Mouse (Mus musculus): ENCODE results near the gene Bak1. TPM values are rescaled to one million over a fixed set of nuclear protein-coding genes. Genes with fewer than 3 reads are reported as not detected.
"Not testable (repeated sequence)": the region's sequence is repeated elsewhere in the genome, so short reads cannot be mapped to it uniquely, and the experiment has no call there.

Bak1 gene
- polyA plus RNA-seq, 1 experiment, result 113 TPM

- H3K36me3 ChIP-seq (ENCODE audit: control insufficient read depth, insufficient read depth), result peaks cover 21% of the 10 kb centered on the region
- no peak for TF ChIP-seq CEBPB (IDR thresholded peaks at IDR 0.05; ENCODE audit: insufficient read depth, poor library complexity, severe bottlenecking)
- no peak for TF ChIP-seq MYOD1 (IDR thresholded peaks at IDR 0.05; ENCODE audit: control insufficient read depth in 1 of 3, insufficient read length in 2 of 3, low read depth in 2 of 3)
- no peak for TF ChIP-seq TCF3 (IDR thresholded peaks at IDR 0.05; ENCODE audit: insufficient read length, low read depth)
- TF ChIP-seq REST (IDR thresholded peaks at IDR 0.05; ENCODE audit: insufficient read depth, insufficient read length), result no peak
- TF ChIP-seq SRF (IDR thresholded peaks at IDR 0.05; ENCODE audit: control insufficient read depth, insufficient read length, low read depth), result no peak
- TF ChIP-seq POLR2A (IDR thresholded peaks at IDR 0.05; ENCODE audit: insufficient read length, low read depth), result no peak
- TF ChIP-seq USF1 (IDR thresholded peaks at IDR 0.05; ENCODE audit: low read depth), result no peak
- no peak for TF ChIP-seq E2F4 (IDR thresholded peaks at IDR 0.05; ENCODE audit: insufficient read depth)
- TF ChIP-seq POLR2AphosphoS2 (IDR thresholded peaks at IDR 0.05; ENCODE audit: insufficient read length, low read depth), result no peak
- TF ChIP-seq TCF12 (IDR thresholded peaks at IDR 0.05; ENCODE audit: insufficient read depth, poor library complexity, severe bottlenecking), result no peak
- TF ChIP-seq MYOG (IDR thresholded peaks at IDR 0.05; ENCODE audit: control insufficient read depth in 1 of 3, insufficient read depth in 1 of 3, insufficient read length in 2 of 3, low read depth in 2 of 3), result no peak
- no peak for TF ChIP-seq MAX (IDR thresholded peaks at IDR 0.05; ENCODE audit: low read depth)
- H3K4me2 ChIP-seq (ENCODE audit: low read depth), result no peak overlapping the region
- peaks cover 10% of the 10 kb centered on the region for H3K79me2 ChIP-seq (ENCODE audit: control insufficient read depth, insufficient read depth)
- H3K27me3 ChIP-seq (ENCODE audit: control insufficient read depth, insufficient read depth, insufficient read length), result no peaks in the 10 kb centered on the region
- H3K4me3 ChIP-seq, result no peak overlapping the region
- no peak overlapping the region for H3ac ChIP-seq (ENCODE audit: control insufficient read depth, insufficient read length)
Observed at GRCm38 (mm10) chr17:26979426-26979825, 49.4 kb downstream of the Bak1 start.

DNA sequence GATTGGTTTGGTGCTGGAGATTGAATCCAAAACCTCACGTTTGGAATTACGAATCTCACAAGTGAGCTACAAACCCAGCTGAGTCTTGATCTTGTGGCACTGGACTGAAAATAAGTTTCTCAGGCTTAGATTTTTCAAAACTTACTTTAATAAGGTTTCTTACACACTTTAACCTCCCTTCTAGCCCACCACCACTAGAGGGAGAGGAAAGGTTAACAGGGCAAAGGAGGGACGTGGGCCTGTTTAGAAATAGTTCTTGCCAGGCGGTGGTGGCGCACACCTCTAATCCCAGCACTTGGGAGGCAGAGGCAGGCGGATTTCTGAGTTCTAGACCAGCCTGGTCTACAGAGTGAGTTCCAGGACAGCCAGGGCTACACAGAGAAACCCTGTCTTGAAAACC lies 51.5 kb downstream of the Bak1 start:
- not testable (repeated sequence) for H3K27me3 ChIP-seq (ENCODE audit: control insufficient read depth, insufficient read depth, insufficient read length); H3K4me2 ChIP-seq (ENCODE audit: low read depth); H3ac ChIP-seq (ENCODE audit: control insufficient read depth, insufficient read length); H3K4me3 ChIP-seq
- Histone ChIP-seq H3K36me3 (ENCODE audit: control insufficient read depth, insufficient read depth) (peaks cover 21% of the 10 kb centered on the region), H3K79me2 (ENCODE audit: control insufficient read depth, insufficient read depth) (peaks cover 23% of the 10 kb centered on the region)

DNA sequence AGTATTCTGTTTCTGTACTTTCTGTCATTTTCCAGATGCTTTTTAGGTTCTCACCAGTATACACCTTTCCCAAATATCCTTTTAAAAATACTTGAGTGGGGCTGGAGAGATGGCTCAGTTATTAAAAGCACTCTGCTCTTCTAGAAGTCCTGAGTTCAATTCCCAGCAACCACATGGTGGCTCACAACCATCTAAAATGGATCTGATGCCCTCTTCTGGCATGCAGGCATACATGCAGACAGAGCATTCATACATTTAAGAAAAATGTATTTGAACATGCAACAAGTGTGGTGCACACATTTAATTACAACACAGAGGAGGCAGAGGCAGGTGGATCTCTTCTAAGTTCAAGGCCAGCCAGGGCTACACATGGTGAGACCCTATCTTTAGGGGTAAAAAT lies 53.4 kb downstream of the Bak1 start:
- H3K36me3 ChIP-seq (ENCODE audit: control insufficient read depth, insufficient read depth), result peaks cover 21% of the 10 kb centered on the region
- no peak for TF ChIP-seq TCF12 (IDR thresholded peaks at IDR 0.05; ENCODE audit: insufficient read depth, poor library complexity, severe bottlenecking)
- no peak for TF ChIP-seq E2F4 (IDR thresholded peaks at IDR 0.05; ENCODE audit: insufficient read depth)
- no peak for TF ChIP-seq POLR2AphosphoS2 (IDR thresholded peaks at IDR 0.05; ENCODE audit: insufficient read length, low read depth)
- no peak for TF ChIP-seq USF1 (IDR thresholded peaks at IDR 0.05; ENCODE audit: low read depth)
- TF ChIP-seq MAX (IDR thresholded peaks at IDR 0.05; ENCODE audit: low read depth), result no peak
- no peak for TF ChIP-seq MYOD1 (IDR thresholded peaks at IDR 0.05; ENCODE audit: control insufficient read depth in 1 of 3, insufficient read length in 2 of 3, low read depth in 2 of 3)
- TF ChIP-seq SRF (IDR thresholded peaks at IDR 0.05; ENCODE audit: control insufficient read depth, insufficient read length, low read depth), result no peak
- no peak for TF ChIP-seq MYOG (IDR thresholded peaks at IDR 0.05; ENCODE audit: control insufficient read depth in 1 of 3, insufficient read depth in 1 of 3, insufficient read length in 2 of 3, low read depth in 2 of 3)
- no peak for TF ChIP-seq POLR2A (IDR thresholded peaks at IDR 0.05; ENCODE audit: insufficient read length, low read depth)
- TF ChIP-seq REST (IDR thresholded peaks at IDR 0.05; ENCODE audit: insufficient read depth, insufficient read length), result no peak
- TF ChIP-seq CEBPB (IDR thresholded peaks at IDR 0.05; ENCODE audit: insufficient read depth, poor library complexity, severe bottlenecking), result no peak
- TF ChIP-seq TCF3 (IDR thresholded peaks at IDR 0.05; ENCODE audit: insufficient read length, low read depth), result no peak
- H3K79me2 ChIP-seq (ENCODE audit: control insufficient read depth, insufficient read depth), result peaks cover 23% of the 10 kb centered on the region
- H3K27me3 ChIP-seq (ENCODE audit: control insufficient read depth, insufficient read depth, insufficient read length), result no peaks in the 10 kb centered on the region
- H3ac ChIP-seq (ENCODE audit: control insufficient read depth, insufficient read length), result no peak overlapping the region
- no peak overlapping the region for H3K4me3 ChIP-seq
- no peak overlapping the region for H3K4me2 ChIP-seq (ENCODE audit: low read depth)

DNA sequence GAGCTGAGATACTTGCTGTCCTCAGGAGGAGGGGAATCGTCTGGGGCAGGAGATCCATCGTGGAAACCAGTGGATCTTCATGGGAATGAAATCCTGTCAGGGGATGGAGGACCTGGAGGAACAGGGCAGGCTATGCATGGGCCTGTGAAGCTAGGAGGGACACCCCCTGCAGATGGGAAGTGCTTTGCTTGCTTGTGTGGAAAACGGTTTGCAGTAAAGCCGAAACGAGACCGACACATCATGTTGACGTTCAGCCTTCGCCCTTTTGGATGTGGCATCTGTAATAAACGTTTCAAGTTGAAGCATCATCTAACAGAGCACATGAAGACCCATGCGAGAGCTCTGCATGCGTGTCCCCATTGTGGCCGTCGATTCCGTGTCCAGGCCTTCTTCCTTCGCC lies 54.3 kb downstream of the Bak1 start:
- Histone ChIP-seq H3K4me3 (peak overlapping the region; percentile 84), H3K4me2 (ENCODE audit: low read depth) (peak overlapping the region; percentile 93), H3K79me2 (ENCODE audit: control insufficient read depth, insufficient read depth) (peaks cover 23% of the 10 kb centered on the region), H3ac (ENCODE audit: control insufficient read depth, insufficient read length) (no peak overlapping the region), H3K27me3 (ENCODE audit: control insufficient read depth, insufficient read depth, insufficient read length) (no peaks in the 10 kb centered on the region), H3K36me3 (ENCODE audit: control insufficient read depth, insufficient read depth) (peaks cover 20% of the 10 kb centered on the region)
- TF ChIP-seq E2F4 (IDR thresholded peaks at IDR 0.05; ENCODE audit: insufficient read depth) (no peak), POLR2A (IDR thresholded peaks at IDR 0.05; ENCODE audit: insufficient read length, low read depth) (no peak), MYOD1 (IDR thresholded peaks at IDR 0.05; ENCODE audit: control insufficient read depth in 1 of 3, insufficient read length in 2 of 3, low read depth in 2 of 3) (no peak), USF1 (IDR thresholded peaks at IDR 0.05; ENCODE audit: low read depth) (no peak), TCF12 (IDR thresholded peaks at IDR 0.05; ENCODE audit: insufficient read depth, poor library complexity, severe bottlenecking) (no peak), MYOG (IDR thresholded peaks at IDR 0.05; ENCODE audit: control insufficient read depth in 1 of 3, insufficient read depth in 1 of 3, insufficient read length in 2 of 3, low read depth in 2 of 3) (no peak), REST (IDR thresholded peaks at IDR 0.05; ENCODE audit: insufficient read depth, insufficient read length) (no peak), SRF (IDR thresholded peaks at IDR 0.05; ENCODE audit: control insufficient read depth, insufficient read length, low read depth) (no peak), CEBPB (IDR thresholded peaks at IDR 0.05; ENCODE audit: insufficient read depth, poor library complexity, severe bottlenecking) (no peak), MAX (IDR thresholded peaks at IDR 0.05; ENCODE audit: low read depth) (no peak), TCF3 (IDR thresholded peaks at IDR 0.05; ENCODE audit: insufficient read length, low read depth) (no peak), POLR2AphosphoS2 (IDR thresholded peaks at IDR 0.05; ENCODE audit: insufficient read length, low read depth) (no peak)

All from myocyte (in vitro differentiated cells).